Mouse (Mus musculus) stomach, embryonic 14.5 days (tissue): ENCODE measurements around the gene Fscn1. TPM values are rescaled to one million over a fixed set of nuclear protein-coding genes. Genes with fewer than 3 reads are reported as not detected.
A peak's percentile ranks its signal among the peaks of the same experiment; 100 is the strongest.

Experiments
- ATAC-seq: fragments of 200-750 bp; cut with Nextera tagmentation; 2 replicates; pipeline ENCODE4 v1.8.0; 2017; ENCODE audit warnings: low read depth, moderate TSS enrichment; ENCODE audit not compliant: insufficient number of reproducible peaks, insufficient read depth, low FRiP score
- H3K27ac ChIP-seq: fragments of 300-500 bp; sonication (generic); 2 replicates; pipeline ENCODE4 v1.5.1; 2014; ENCODE audit warnings: mild to moderate bottlenecking, low read length, moderate library complexity, mixed read lengths
- H3K27me3 ChIP-seq: fragments of 300-500 bp; sonication (generic); 2 replicates; pipeline ENCODE4 v1.6.1; 2014; ENCODE audit warnings: low read length, control low read depth, mixed read lengths; ENCODE audit not compliant: control insufficient read depth, insufficient read depth
- H3K36me3 ChIP-seq: fragments of 300-500 bp; sonication (generic); 2 replicates; pipeline ENCODE4 v1.6.1; 2014; ENCODE audit warnings: mild to moderate bottlenecking, control low read depth, low read length, moderate library complexity, mixed read lengths; ENCODE audit not compliant: control insufficient read depth, insufficient read depth
- H3K4me1 ChIP-seq: fragments of 300-500 bp; sonication (generic); 2 replicates; pipeline ENCODE4 v1.6.1; 2014; ENCODE audit warnings: low read length, control low read depth, mixed read lengths; ENCODE audit not compliant: control insufficient read depth, insufficient read depth
- H3K4me2 ChIP-seq: fragments of 300-500 bp; sonication (generic); replicated peaks from 2 replicates; pipeline ENCODE4 v1.6.1; 2014; ENCODE audit warnings: low read depth, low read length, control low read depth
- H3K4me3 ChIP-seq: fragments of 300-500 bp; sonication (generic); 2 replicates; pipeline ENCODE4 v1.5.1; 2014; ENCODE audit warnings: low read depth, low read length, control low read depth
- H3K9ac ChIP-seq: fragments of 300-500 bp; sonication (generic); replicated peaks from 2 replicates; pipeline ENCODE4 v1.6.1; 2014; ENCODE audit warnings: low read depth, mild to moderate bottlenecking, control low read depth, low read length, moderate library complexity, mixed read lengths
- H3K9me3 ChIP-seq: fragments of 300-500 bp; sonication (generic); 2 replicates; pipeline ENCODE4 v1.6.1; 2016; ENCODE audit warnings: low read depth, low read length, control low read depth; ENCODE audit not compliant: control insufficient read depth
- WGBS: fragments of 180-500 bp; shearing (Covaris S2); extraction: QIAGEN DNeasy Blood & Tissue Kit; methylation state at CpG from one replicate; pipeline ENCODE4 v1.1.7; 2014; 5-methylcytosine and 5-hydroxymethylcytosine counted together
- polyA plus RNA-seq: library from polyadenylated mRNA; unstranded; fragments of >200 nt; fragmentation: Nextera tagmentation; extraction: Ambion mirVana; gene quantifications from 2 replicates; pipeline ENCODE4 v1.2.1, GENCODE M21; 2014

Fscn1 gene
- polyA plus RNA-seq: 232 and 251 TPM in 2 replicates

DNA sequence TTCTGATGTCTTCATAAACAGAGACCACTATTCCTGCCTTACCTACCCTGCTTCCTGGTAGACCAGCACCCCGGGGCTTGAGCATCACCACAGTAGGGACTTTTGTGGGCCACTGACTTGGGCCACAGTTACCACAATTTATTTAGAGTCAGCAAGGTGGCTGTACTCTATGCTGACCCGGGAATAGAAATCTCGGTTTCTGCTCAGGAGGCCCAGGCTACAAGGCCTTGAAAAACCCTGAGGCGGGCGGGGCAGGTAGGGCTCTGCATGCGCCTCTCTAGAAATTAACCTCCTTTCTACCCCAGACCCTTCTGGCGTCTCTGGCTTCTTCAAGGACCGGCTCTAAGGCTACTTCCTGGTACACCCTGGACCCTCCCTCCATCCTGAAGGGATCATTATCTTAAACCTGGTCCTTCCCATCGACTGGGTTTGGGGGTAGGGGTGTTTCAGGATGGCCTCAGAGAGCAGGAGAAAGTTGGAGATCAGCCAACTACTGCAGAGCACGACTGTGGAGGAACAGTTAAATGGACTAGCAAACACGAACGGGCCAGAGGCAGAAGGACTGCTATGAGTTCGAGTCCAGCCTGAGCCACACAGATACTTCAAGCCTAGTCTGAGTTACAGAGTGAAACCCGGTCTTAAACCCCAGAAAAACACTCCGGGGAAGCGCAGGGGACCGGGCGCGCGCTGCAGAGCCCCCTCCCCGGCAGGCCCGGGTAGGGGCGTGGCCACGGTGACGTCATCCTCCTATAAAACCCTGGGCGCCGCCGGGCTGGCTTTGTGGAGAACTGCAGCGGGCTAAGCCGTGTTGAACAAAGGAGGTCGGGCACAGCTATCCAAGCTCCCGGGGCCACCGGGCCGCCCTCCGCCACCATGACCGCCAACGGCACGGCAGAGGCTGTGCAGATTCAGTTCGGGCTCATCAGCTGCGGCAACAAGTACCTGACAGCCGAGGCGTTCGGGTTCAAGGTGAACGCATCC, at the start of gene Fscn1:
Gene Fscn1, plus strand, starts transcription at position 768 of the 981 bp plus-strand sequence.
- Histone ChIP-seq H3K9ac (peak within 1 kb of the TSS; percentile 95), H3K27ac (peak within 1 kb of the TSS; percentile 95), H3K4me1 (peaks cover 18% of the 10 kb centered on the region), H3K27me3 (no peaks in the 10 kb centered on the region), H3K9me3 (no peaks in the 10 kb centered on the region), H3K36me3 (no peaks in the 10 kb centered on the region), H3K4me3 (peak within 1 kb of the TSS; percentile 95), H3K4me2 (peak within 1 kb of the TSS; percentile 54)
- WGBS: 7% methylated on average over 44 of the region's 44 CpGs
- ATAC-seq: peak; percentile 80

DNA sequence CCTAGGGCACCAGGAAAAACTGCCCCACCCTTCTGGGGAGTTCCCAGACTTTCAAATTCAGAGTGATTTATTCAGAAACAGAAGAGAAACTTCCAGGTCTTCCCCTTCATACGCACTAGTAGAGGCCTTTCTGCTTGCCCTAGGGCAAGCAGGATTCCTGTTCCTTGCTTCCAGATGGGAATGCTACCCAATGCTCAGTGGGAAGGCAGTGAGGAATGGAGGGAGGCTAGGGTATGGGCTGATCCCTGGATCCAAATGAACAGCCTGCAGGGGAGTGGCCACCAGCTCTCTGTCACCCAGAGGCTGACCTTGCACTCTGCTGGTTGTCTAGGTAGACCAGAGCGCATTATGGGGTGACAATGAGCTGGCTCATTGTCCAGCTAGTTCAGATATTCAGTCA, 48.5 kb upstream of the Fscn1 start:
- Histone ChIP-seq H3K36me3 (no peaks in the 10 kb centered on the region), H3K4me1 (peaks cover 34% of the 10 kb centered on the region), H3K4me3 (no peak overlapping the region), H3K9me3 (no peaks in the 10 kb centered on the region), H3K27me3 (no peaks in the 10 kb centered on the region), H3K4me2 (no peak overlapping the region), H3K9ac (no peak overlapping the region), H3K27ac (no peak overlapping the region)
- 78% methylated on average over 2 of the region's 2 CpGs for WGBS
- no peak for ATAC-seq

DNA sequence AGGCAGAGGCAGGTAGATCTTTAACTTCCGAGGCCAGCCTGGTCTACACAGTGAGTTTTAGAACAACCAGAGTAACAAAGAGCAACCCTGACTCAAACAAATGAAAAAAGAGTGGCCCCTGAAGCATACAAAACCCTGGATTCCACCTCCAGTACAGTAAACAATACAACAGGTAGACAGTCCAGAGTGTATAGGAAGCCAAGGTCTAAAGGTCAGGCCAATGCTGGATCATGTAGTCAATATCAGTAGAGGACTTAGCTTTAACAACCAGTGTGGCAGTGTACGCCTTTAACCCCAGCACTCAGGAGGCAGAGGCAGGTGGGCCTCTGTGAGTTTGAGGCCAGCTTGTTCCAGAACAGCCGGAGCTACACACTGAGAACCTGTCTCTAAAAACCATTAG, 47.8 kb upstream of the Fscn1 start:
- ATAC-seq: no peak
- Histone ChIP-seq H3K9ac (no peak overlapping the region), H3K4me1 (peaks cover 29% of the 10 kb centered on the region), H3K9me3 (no peaks in the 10 kb centered on the region), H3K4me3 (no peak overlapping the region), H3K27ac (no peak overlapping the region), H3K27me3 (no peaks in the 10 kb centered on the region), H3K36me3 (no peaks in the 10 kb centered on the region), H3K4me2 (no peak overlapping the region)
- 92% methylated on average over 3 of the region's 3 CpGs for WGBS

DNA sequence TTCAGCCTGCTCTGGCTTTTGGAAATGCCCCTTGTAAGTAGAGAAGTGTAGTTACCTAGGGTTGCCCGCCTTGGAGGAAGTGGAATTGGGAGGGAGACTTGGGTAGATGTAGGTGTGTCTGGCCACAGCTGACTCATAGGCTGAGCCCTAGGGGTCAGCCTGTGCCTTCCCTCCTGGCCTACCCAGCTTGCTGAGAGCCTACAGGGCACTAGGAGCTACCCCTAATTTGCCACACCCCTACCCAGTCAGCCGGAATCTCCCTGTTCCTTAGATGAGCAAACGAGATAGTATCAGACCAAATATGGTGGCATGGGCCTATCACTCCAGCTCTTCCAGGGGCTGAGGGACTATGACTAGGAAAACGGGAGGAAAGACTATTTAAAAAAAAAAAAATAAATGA, 47.4 kb upstream of the Fscn1 start:
- Histone ChIP-seq H3K9me3 (no peaks in the 10 kb centered on the region), H3K36me3 (no peaks in the 10 kb centered on the region), H3K4me2 (no peak overlapping the region), H3K4me1 (peaks cover 25% of the 10 kb centered on the region), H3K4me3 (no peak overlapping the region), H3K9ac (no peak overlapping the region), H3K27ac (no peak overlapping the region), H3K27me3 (no peaks in the 10 kb centered on the region)
- 70% methylated on average over 4 of the region's 4 CpGs for WGBS
- ATAC-seq: no peak

GRCm38 (mm10) chr5:142915231-142915630, 44.9 kb upstream of the Fscn1 start:
- H3K4me2 ChIP-seq: no peak overlapping the region
- no peak overlapping the region for H3K4me3 ChIP-seq
- 66% methylated on average over 11 of the region's 11 CpGs for WGBS
- H3K27ac ChIP-seq: no peak overlapping the region
- no peak for ATAC-seq
- no peaks in the 10 kb centered on the region for H3K27me3 ChIP-seq
- no peaks in the 10 kb centered on the region for H3K9me3 ChIP-seq
- H3K4me1 ChIP-seq: 0 out of 2 replicates have a peak, but pooled peaks cover under 1% of the 10 kb centered on the region
- no peaks in the 10 kb centered on the region for H3K36me3 ChIP-seq
- H3K9ac ChIP-seq: no peak overlapping the region

GRCm38 (mm10) chr5:142916593-142916992, 43.5 kb upstream of the Fscn1 start:
- ATAC-seq: no peak
- Histone ChIP-seq H3K36me3 (no peaks in the 10 kb centered on the region), H3K27ac (no peak overlapping the region), H3K4me2 (no peak overlapping the region), H3K4me3 (no peak overlapping the region), H3K9me3 (no peaks in the 10 kb centered on the region), H3K4me1 (peaks cover 8% of the 10 kb centered on the region; the same call in 1 of the 2 replicates), H3K27me3 (no peaks in the 10 kb centered on the region), H3K9ac (no peak overlapping the region)
- 80% methylated on average over 7 of the region's 7 CpGs for WGBS

DNA sequence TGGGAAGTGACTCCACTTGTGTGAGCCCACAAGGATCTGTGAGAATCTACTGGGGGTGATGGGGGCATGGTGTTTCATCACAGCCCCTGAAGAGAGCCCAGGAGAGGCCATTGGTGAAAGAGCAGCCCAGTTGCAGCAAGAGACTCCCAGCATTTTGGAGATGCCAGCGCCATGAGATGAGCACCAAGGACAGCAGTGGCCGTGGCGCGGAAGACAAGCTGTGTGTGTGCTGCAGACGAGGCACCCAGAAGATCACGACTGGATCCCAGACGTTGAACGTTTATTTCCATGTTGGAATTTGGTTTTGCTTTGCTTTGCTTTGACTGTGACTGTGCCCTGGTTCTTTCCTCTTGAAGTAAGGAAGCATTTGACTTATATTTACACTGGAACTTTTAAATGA, 42.7 kb upstream of the Fscn1 start:
- no peak for ATAC-seq
- no peaks in the 10 kb centered on the region for H3K27me3 ChIP-seq
- H3K27ac ChIP-seq: no peak overlapping the region
- peaks cover 8% of the 10 kb centered on the region; the same call in 1 of the 2 replicates for H3K4me1 ChIP-seq
- H3K36me3 ChIP-seq: no peaks in the 10 kb centered on the region
- WGBS: 88% methylated on average over 8 of the region's 8 CpGs
- no peak overlapping the region for H3K4me2 ChIP-seq
- no peaks in the 10 kb centered on the region for H3K9me3 ChIP-seq
- no peak overlapping the region for H3K9ac ChIP-seq
- H3K4me3 ChIP-seq: no peak overlapping the region

GRCm38 (mm10) chr5:142920311-142921073, 39.7 kb upstream of the Fscn1 start:
- no peaks in the 10 kb centered on the region for H3K27me3 ChIP-seq
- H3K4me3 ChIP-seq: no peak overlapping the region
- no peak overlapping the region for H3K9ac ChIP-seq
- H3K36me3 ChIP-seq: no peaks in the 10 kb centered on the region
- no peaks in the 10 kb centered on the region for H3K9me3 ChIP-seq
- H3K27ac ChIP-seq: peak overlapping the region; percentile 46
- WGBS: 48% methylated on average over 8 of the region's 8 CpGs
- H3K4me1 ChIP-seq: peaks cover 8% of the 10 kb centered on the region; the same call in 1 of the 2 replicates
- H3K4me2 ChIP-seq: no peak overlapping the region
- ATAC-seq: peak; percentile 94
